9 mouse cellular contexts compared by ENCODE assay signal in genomic region chr11:61714346-61715117, GRCm38 (mm10). TPM values are rescaled to one million over a fixed set of nuclear protein-coding genes. Genes with fewer than 3 reads are reported as not detected.
DNase-seq lines count a peak whose midpoint lies in the region; ATAC-seq and TF ChIP-seq lines count a peak whose summit lies in the region.
"Had no signal": no experiment of that assay in that cellular context is flagged by ENCODE, and none has a peak within 500 bp of the region (broad histone marks: within the 10 kb centered on the region; RNA-seq: fewer than 3 reads in every experiment).

No protein-coding gene starts in this region.

- DNase-seq in Muller cell, postnatal 12 days (ENCODE audit: inconsistent ontology term), result peak; percentile 69
- DNase-seq in cerebellum, adult 8-10 months, result peak; percentile 81
- peak; percentile 90 for DNase-seq in hindbrain, embryonic 11.5 days (ENCODE audit: low spot score)
- DNase-seq in layer of hippocampus, adult 9-10 months (ENCODE audit: low spot score), result peak; percentile 80
- peak; percentile 94 for DNase-seq in lung, embryonic 14.5 days
- peak; percentile 97 for DNase-seq in retina, embryonic 14.5 days (ENCODE audit: low spot score)
- peak; percentile 54 to 55 for DNase-seq in thymus, postnatal 36 days

- no peak overlapping the region for H3K4me3 ChIP-seq in hindbrain, embryonic 11.5 days (ENCODE audit: low read depth, low read length)
- no peak overlapping the region for H3K4me3 ChIP-seq in lung, embryonic 14.5 days (ENCODE audit: low read depth, low read length)
- H3K4me3 ChIP-seq: myocyte had no signal

- no peak overlapping the region for H3K4me2 ChIP-seq in hindbrain, embryonic 11.5 days (replicated peaks; ENCODE audit: low read depth, low read length)
- H3K4me2 ChIP-seq in lung, embryonic 14.5 days, result no peak overlapping the region

- H3K27me3 ChIP-seq in hindbrain, embryonic 11.5 days (ENCODE audit: control insufficient read depth, insufficient read depth, low read length), result no peaks in the 10 kb centered on the region; the same call in 1 of the 2 replicates
- H3K27me3 ChIP-seq in lung, embryonic 14.5 days (ENCODE audit: insufficient read depth, low read length), result no peaks in the 10 kb centered on the region

- WGBS in hindbrain, embryonic 11.5 days, result 49% methylated on average over 11 of the region's 11 CpGs
- WGBS in lung, embryonic 14.5 days, result 45% methylated on average over 11 of the region's 11 CpGs

- H3K9me3 ChIP-seq in hindbrain, embryonic 11.5 days (ENCODE audit: control insufficient read depth, low read length), result no peaks in the 10 kb centered on the region
- H3K9me3 ChIP-seq in lung, embryonic 14.5 days (ENCODE audit: low read depth, low read length), result no peaks in the 10 kb centered on the region

- no peaks in the 10 kb centered on the region for H3K36me3 ChIP-seq in hindbrain, embryonic 11.5 days (ENCODE audit: control insufficient read depth, insufficient read depth, low read length)
- H3K36me3 ChIP-seq in lung, embryonic 14.5 days (ENCODE audit: insufficient read depth), result no peaks in the 10 kb centered on the region

- no peak overlapping the region for H3K9ac ChIP-seq in hindbrain, embryonic 11.5 days (ENCODE audit: low read depth, low read length)
- H3K9ac ChIP-seq in lung, embryonic 14.5 days, result no peak overlapping the region

- H3K4me1 ChIP-seq in hindbrain, embryonic 11.5 days (replicated peaks; ENCODE audit: control insufficient read depth, insufficient read depth, low read length), result no peaks in the 10 kb centered on the region
- no peaks in the 10 kb centered on the region for H3K4me1 ChIP-seq in lung, embryonic 14.5 days (ENCODE audit: insufficient read depth)

- peak; percentile 96 for ATAC-seq in frontal cortex, adult (ENCODE audit: low TSS enrichment)
- peak; percentile 51; the same call in 1 of the 2 replicates for ATAC-seq in hindbrain, embryonic 11.5 days (ENCODE audit: low FRiP score)
- ATAC-seq in lung, embryonic 14.5 days (ENCODE audit: insufficient read depth), result peak; percentile 82

- peak; percentile 95 for TF ChIP-seq CTCF in lung, embryonic 14.5 days (IDR thresholded peaks at IDR 0.05; ENCODE audit: low read depth)

- H3K27ac ChIP-seq in hindbrain, embryonic 11.5 days (ENCODE audit: low read depth, low read length), result no peak overlapping the region
- H3K27ac ChIP-seq in lung, embryonic 14.5 days (ENCODE audit: low read depth), result no peak overlapping the region

RNA-seq across cellular contexts. Expression of gene Slc5a10, which starts 6.1 kb away (rescaled TPM):
- 0.09 TPM in 1 of 2 replicates, not detected in the other for polyA plus RNA-seq in hindbrain, embryonic 11.5 days (2014; fragmentation: Nextera tagmentation; extraction: Ambion mirVana)
- not detected in 2 replicates for polyA plus RNA-seq in lung, embryonic 14.5 days (2014; fragmentation: Nextera tagmentation; extraction: Ambion mirVana)

RNA-seq across cellular contexts. Expression of gene Fam83g, which starts 30.6 kb away (rescaled TPM):
- 0.18 and 0.31 TPM in 2 replicates for polyA plus RNA-seq in hindbrain, embryonic 11.5 days (2014; fragmentation: Nextera tagmentation; extraction: Ambion mirVana)
- polyA plus RNA-seq in lung, embryonic 14.5 days (2014; fragmentation: Nextera tagmentation; extraction: Ambion mirVana), result 2.1 and 2.2 TPM in 2 replicates
- polyA plus RNA-seq: myocyte had no signal

RNA-seq across cellular contexts. Expression of gene Prpsap2, which starts 47.4 kb away (rescaled TPM):
- polyA plus RNA-seq in hindbrain, embryonic 11.5 days (2014; fragmentation: Nextera tagmentation; extraction: Ambion mirVana), result 42.3 and 44.9 TPM in 2 replicates
- polyA plus RNA-seq in lung, embryonic 14.5 days (2014; fragmentation: Nextera tagmentation; extraction: Ambion mirVana), result 26.7 and 28.6 TPM in 2 replicates
